Mouse (Mus musculus): ENCODE measurements around the gene Ptn.

DNA sequence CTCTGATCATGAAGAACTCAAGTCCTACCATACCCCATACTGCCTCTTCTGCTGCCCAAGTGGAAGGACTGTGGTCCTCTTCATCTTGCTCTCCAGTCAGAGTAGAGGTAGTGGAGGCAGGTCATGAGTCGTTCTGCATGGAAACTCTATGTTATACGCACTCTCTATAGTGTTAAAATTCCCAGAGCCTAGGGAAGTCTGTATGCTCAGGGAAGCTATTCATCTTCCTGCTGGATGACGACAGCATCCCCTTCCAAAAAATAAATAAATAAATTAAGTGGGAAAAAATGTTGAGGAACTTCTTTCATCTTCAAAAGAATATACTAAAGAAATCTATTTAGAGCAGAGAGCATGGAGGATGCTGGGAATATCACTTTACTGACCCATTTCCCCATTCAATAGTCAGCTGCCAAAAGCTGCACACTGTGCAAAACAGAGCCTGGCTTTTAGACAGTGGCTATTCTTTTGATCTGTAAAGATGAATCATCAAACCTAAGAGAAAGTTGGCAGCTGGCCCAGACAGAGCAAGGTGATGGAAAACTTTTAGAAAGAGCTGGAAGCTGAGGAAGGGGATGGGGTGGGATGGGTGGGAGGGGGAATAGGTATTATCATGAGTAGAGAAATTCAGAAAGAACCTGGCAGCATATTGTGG, 84.4 kb downstream of the Ptn start:
- TF ChIP-seq CTCF (conservative IDR thresholded peaks at IDR 0.05; ENCODE audit: low read length) (no peak), NANOG (IDR thresholded peaks at IDR 0.05; ENCODE audit: borderline replicate concordance, low read length) (no peak)

Measured in E14TG2a.4 (cell line).